Mouse (Mus musculus): ENCODE measurements around the gene Zfp319.
"Not testable (repeated sequence)": the region's sequence is repeated elsewhere in the genome, so short reads cannot be mapped to it uniquely, and the experiment has no call there.

Zfp319 gene

DNA sequence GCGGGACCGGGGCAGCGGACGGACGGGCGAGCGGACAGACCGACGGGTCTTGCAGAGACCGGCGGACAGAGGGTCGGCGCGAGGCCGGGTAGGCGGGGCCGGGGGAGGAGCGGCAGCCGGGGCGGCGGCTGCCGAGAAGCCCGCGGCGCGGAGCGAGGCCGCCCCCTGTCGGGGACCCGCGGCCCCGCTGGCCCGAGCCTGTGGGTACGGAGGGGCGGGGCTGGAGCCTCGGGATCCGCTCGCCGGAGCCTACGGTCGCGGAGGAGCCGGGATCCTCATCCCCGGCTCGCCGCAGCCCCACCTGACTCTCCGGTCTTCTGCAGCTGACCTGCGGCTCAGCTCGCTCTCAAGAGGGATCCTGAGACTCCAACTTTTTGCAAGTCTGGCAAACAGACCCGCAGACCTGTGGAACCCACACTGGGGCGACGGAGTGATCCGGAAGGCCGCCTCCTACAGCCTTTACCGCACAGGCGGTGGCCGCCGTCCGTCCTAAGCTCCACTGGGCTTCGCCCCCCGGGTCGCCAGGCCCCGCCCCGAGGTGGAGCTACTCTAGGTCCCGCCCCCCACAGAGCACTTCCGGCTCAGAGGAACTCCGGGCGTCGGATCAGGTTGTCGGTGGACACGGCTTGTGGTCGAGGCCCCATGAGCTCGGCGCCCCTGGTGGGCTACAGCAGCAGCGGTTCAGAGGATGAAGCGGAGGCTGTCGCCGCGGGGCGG, at the start of gene Zfp319, which contains the start of gene Usb1:
Gene Zfp319 (minus strand): TSS at position 231 of the 717 bp plus-strand sequence.
Gene Usb1 (plus strand): TSS at position 565 of the 717 bp plus-strand sequence.
- DNase-seq (ENCODE audit: low read depth, low spot score): peak; percentile 89

DNA sequence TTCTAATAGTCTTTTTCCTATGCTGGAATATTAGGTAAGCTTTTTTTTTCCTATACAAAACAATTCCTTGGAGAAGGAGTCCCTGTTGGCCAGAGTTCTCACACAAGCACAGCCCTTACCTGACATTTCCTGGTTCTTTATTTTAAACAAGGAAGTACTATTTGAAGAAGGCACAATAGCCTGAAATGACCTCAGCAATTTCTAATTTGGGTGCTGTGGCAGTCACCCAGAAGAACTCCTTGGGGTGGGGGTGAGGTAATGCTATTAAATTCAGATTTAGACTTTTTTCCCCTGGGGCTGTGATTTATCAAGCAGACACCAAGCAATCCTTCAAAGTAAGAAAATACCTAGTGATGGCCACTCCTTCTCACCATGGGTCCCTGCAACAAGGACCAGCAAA, 49.2 kb upstream of the Zfp319 start:
- no peak for DNase-seq (ENCODE audit: low read depth, low spot score)

DNA sequence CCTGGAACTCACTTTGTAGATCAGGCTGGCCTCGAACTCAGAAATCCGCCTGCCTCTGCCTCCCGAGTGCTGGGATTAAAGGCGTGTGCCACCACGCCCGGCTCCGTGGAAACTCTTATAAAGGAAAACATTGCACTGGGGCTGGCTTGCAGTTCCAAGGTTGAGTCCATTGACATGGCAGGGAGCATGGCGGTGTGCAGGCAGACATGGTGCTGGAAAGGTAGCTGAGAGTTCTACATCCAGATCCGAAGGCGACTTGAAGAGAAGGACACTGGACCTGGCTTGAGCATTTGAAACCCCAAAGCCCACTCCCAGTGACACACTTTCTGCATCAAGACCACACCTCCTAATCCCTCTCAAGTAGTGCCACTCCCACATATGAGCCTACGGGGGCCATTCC, 47.2 kb upstream of the Zfp319 start:
- DNase-seq (ENCODE audit: low read depth, low spot score): not testable (repeated sequence)

DNA sequence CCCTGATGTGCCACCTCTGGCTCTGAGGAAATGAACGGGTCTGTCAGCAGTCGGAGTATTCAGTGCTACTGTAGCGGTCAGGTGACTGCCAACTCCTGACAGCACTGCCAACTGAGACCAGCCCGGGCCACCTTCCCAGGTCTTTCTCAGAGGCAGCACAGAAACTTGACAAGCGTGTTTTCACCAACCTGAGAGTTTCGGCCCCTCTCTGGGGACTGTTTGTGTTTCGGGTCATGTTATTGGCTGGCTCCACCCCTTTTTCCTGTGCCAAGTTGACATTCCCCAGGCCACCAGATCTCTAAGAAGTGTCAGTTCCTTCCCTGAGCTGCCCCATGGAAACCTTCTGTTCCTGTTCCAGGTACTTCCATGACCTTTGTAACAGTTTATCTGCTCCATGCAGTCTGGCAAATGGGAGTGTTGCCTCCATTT, 46.1 kb upstream of the Zfp319 start:
- no peak for DNase-seq (ENCODE audit: low read depth, low spot score)

DNA sequence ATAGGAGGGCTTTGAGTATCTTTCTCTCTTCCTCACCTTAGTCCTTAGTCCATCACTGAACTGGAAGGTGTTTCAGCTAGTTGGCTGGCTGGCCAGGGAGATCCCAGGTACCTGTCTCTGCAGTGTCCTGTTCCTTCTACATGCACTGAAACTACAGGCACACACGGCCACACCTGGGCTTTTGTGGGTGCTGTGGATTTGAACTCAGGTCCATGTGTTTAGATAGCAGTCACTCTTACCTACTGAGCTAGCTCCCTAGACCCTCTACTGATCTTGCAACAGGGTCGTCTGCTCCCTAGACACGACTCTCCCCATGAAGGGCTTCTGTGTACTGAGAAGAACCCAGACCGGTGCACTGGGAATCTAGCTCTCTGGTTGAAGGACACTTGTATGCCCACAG, 45.4 kb upstream of the Zfp319 start:
- DNase-seq (ENCODE audit: low read depth, low spot score): no peak

DNA sequence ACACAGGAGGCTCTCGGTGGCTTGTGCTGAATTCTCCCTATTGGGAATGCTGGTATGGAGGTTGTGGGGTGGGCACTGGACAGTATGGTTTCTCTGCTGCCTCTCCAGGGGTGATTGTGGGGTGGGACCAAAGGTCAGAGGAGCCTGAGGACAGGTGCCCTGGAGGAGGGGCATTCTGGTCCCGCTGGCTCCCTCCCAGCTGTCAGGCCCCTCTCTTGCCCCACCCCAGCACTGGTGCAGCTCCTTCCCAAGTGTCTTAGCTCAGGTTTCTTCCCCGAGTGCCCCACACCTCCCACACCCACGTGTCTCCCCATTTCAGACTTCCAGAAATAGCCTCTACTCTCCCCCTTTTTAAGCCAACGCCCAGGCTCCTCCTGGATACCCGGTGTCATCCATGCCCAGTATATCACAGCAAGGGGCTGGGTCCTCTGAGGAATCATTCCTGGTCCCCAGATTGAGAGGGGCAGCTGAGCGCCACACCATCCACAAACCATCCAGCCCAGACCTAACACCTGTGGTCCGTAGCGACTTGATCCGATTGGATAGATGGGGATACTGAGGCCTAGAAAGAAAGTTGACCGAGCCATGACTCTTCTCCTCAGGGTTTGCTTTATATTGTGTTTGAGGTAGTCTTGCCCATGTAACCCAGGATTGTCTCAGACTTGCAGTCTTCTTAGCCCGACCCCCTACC, 44.7 kb upstream of the Zfp319 start:
- DNase-seq (ENCODE audit: low read depth, low spot score): no peak

DNA sequence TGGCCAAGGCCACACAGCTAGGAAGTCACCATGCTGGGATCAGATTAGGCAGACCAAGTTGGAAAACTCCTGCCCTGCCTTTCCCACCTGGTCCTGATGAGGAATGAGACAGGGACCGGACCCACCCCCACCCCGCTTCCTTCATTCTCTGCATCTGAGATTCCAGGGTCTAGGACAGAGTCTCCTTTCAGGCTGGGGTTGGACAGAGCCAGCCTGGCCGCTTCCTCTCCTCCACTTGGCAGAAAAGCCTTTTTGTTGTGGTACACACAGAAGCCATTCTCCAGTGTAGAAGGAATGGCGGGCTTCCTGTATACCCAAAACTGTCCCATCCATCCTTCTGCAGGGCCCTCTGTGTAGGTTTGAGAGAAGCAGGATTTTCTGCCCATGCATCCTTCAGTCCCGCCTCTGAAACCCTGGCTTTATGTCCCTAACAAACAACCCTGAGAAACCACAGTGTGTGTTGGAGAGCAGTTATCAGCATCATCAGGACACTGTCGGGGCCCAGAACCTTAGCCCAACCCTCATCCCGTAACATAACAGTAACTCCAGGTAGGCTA, 43.7 kb upstream of the Zfp319 start:
- no peak for DNase-seq (ENCODE audit: low read depth, low spot score)

DNA sequence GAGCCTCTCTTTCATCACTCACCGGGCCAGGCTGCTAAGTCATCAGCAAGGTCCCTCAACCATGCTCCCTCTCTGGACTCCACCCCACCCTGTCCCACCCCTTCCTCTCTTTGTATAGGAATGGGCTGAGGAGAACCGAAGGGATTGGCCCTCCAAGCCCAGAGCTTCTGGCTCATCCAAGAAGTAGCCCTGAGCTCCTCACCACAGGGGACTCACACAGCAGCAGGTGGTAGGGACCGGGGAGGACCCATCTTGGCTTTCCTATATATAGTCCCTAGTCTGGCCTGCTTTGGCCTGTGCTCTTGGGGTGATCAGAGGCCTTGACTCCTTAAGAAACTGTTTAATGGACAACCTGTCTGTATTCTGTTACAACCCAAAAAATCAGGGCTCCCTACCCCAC, 42.7 kb upstream of the Zfp319 start:
- DNase-seq (ENCODE audit: low read depth, low spot score): no peak

DNA sequence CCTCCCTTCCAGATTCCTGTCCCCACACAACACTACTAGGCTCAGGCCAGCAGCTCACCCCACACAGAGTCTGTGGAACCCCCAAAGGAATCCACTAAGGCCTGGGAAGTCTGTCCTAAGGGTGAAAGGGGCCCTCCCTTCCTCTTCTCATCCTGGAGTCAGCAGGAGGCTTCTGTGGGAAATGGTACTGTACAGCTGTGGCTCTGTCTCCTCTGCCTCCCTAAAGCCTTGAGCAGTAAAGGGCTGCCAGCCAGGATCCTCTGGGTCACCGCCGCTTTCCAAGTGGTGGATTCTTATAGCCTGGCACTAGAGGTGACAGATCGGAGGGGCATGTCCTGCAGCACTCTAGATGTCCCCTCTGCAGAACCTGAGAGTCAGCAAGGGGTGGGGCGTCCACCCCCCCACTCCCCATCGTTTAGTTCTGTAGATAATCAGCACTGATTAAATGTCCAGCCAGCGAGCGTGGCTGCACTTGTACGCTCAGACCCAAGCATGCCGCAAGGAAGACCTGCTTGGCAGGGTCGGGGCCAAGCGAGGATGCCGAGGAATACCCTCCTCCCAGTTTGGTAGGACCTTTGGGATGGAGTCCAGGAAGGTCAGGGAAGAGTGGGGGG, 41.7 kb upstream of the Zfp319 start:
- DNase-seq (ENCODE audit: low read depth, low spot score): no peak

DNA sequence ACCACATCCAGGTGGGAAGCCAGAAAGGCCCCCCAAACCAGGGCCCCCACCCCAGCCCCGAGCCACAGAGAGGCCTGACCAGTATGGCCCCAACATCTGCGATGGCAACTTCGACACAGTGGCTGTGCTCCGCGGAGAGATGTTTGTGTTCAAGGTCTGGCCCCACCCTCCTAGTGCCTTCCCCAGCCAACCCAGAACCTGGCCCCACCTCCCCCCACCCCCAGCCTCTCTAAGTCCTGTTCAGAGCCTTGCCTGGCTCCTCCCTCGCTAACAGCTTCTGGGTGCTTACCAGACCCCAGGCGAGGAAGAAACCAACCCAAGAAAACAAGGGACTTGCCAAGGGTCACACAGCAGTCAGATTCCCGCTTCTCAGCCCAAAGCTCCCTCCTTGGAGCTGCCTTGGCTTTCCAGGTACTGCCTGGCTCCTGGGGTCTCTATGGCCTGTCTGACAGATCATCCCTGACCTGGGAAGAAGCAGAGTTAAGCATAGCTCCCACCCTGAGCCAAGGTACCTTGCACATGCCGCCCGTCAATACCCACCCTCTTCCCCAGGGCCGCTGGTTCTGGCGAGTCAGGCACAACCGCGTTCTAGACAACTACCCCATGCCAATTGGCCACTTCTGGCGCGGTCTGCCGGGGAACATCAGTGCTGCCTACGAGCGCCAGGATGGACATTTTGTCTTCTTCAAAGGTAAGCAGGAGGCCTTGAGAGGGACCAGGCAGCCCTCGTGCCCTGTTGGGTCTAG, 38.0 kb upstream of the Zfp319 start:
- DNase-seq (ENCODE audit: low read depth, low spot score): peak; percentile 93

DNA sequence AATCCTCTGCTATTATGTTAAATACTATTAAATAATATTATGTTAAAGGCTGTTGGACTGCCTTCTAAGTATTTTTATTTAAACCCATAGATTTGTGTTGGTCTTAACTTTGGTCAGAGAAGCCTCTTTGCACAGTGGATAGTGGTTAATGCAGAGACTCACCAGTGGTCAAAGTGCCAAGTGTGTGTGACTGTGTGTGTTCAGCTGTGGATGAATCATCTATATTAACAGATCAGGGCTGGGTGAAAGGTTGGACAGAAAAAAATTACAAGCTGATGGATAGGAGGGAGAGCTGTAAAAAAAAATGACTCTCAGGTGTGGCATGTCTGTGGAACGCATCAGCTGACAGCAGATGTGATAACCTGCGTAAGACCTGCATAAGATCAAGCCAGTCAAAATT, 32.1 kb upstream of the Zfp319 start:
- DNase-seq (ENCODE audit: low read depth, low spot score): no peak

DNA sequence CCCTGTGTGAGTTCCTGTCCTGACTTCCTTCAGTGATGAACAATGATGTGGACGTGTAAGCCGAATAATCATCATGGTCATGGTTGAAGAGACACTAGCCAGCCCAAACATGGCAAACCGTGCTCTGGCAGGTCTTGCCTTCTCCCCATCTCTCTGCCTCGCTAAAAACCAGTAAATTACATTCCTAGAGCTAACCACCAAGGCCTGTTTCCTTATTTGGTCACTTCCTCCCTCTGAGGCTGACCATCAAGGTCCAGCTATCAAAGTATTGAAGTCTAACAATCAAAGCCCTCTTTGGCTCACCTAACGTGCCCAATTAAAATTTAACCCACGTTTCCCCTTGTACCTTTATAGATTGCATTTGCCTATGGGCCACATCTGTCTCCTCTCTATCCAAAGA, 30.5 kb upstream of the Zfp319 start:
- no peak for DNase-seq (ENCODE audit: low read depth, low spot score)

DNA sequence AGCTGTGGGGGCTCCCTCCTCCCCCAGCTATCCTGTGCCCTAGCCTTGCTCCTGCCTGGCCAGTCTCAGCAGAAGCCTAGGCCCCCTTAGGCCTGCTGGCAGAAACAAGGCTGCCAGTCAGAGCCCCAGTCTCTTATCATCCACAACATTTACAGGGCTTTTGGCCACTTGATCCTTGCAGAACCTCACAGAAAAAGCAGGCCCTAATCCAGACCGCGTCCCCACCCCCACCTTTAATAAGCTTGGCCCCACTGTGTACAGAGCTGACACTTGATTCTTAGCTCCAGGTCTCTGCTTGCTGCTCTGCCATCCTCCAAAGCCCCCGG, 29.2 kb upstream of the Zfp319 start:
- DNase-seq (ENCODE audit: low read depth, low spot score): no peak

DNA sequence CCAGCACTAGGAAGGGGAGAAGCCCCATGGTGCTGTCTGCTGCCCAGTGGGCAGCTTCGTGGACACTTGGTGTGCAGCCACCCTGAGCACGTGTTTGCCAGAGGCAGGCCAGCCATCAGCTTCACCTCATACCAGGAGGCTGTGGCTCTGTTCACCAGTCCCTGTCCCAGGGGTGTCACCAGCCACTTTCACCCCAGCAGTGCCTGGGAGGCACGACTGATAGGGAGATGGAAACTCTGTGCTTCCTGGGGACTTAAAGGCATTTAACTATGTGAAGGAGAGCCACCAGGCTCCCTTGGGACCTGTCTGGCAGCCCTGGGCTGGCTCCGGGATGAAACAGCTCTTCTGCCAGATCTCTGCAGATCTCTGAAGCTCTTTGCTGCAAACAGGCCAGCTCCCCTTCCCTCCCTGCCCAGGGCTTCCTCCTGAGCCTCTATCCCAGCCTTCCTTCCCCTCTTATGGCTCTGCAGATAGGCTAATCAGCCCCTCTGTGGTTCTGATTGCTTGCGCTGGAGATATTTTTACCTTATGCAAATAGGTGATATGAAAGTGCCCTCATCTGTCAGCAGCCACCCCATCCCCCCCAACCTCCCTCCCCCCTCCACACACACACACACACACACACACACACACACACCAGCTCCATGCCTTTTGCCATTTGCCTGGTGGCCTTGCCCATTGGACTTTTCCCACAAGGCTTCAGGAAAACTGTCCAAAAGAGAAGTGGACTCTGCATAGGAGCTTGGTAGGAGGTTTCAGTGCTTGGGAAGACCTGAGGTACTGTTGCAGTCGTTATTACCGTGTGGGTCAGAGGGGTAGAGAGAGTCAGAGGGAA, 28.6 kb upstream of the Zfp319 start:
- DNase-seq (ENCODE audit: low read depth, low spot score): no peak

DNA sequence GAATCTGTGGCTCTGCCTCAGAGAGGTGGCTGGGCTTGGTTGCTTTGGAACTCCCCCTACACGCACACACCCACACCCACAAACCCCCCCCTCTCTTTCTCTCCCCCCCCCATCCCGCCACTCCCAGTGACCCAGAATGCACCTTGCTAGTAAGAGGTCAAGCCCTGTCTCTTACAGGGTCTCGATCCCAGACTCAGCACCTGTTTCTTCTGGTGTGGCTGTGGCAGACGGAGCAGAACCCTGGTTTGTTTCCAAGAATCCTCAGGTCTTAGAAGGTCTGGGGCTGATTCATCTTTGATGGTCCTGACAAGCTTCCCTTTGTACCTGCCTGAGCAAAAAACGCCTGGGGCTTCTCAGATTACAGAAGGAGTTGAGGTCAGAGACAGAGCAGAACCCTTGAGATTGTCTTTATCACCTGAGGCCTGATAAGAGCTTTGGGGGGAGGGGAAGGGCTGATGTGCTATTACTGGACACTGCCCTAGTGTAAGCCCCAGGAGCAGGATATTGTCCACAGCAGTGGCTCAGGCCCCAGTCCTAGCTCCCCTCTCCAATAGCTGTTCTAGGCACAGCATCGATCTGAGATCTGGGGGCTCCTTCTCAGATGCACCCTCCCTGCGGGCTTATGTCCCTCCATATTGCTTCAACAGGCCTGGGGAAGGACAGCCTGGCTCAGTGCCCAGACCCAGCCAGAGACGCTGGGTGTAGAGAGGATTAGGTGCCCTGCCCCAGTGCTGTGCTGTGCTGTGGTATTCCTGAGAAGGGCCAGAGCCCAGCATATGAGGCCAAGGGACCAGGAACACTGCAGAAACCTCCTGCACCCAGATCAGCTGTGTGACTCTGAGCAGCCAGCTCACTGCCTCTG, 27.0 kb upstream of the Zfp319 start:
- no peak for DNase-seq (ENCODE audit: low read depth, low spot score)

DNA sequence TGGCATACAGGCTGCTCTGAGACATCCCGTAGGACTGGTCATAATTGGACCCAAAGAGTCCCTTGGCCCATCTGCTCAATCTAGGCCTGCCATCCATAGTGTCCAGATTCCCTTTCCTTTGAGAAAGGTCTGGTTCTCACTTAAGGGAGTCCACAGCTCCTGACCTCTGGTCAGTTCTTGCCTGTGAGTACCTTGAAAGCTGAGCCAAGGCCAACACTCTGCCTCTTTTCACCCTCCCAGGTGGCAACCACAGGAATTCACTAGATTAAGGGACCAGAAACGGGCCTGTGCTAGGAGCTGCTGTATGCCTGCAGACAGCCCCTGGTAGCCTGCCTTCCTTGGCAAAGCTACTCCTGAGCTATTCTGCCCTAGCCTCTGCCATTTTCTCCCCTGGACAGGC, 22.9 kb upstream of the Zfp319 start:
- no peak for DNase-seq (ENCODE audit: low read depth, low spot score)

DNA sequence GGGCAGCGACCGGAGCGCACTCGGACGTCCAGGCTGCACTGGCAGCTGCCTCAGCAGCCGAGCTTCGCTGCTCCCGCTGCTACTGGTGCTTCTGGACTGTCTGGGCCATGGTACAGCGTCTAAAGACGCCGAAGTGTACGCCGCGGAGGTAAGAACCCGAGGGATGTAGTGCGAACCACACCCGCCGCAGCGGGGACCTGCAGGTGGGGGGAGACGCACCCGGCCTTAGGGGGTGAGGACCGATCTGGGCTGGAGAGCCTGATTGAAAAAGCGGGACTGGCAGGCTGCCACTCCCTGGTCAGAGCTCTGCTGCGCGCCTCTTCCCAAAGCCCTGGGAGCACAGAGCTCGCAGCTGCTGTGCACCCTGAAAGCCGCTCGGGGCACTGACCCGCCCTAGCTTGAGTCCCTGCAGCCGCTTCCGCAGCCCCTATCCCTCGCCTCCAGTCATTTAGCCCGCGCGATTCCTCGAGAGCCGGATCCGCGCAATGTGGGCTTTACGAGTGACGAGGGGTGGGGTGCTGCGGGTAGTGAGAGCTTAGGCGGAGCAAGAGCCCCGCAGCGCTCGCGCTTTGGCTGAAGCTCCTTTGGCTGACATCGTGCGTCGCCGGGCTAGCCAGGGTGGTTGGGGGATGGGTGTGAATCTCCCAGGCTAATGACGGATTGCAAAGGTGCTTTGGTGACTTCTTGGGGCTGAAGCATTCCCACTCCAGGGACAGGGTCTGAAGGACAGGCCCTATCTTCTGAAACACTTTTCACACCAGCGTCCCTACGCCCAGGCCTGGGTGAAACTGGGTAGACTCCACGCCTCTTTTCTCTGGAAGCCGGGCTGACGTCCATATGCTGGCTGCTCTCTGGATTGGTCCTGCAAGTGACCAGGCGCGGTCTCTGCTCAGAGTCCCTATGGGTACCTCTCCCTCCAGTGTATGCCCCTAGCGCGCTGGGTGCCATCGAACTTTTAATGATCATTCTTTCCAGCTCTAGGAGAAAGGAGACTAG, 21.4 kb upstream of the Zfp319 start:
- peak; percentile 77 for DNase-seq (ENCODE audit: low read depth, low spot score)

DNA sequence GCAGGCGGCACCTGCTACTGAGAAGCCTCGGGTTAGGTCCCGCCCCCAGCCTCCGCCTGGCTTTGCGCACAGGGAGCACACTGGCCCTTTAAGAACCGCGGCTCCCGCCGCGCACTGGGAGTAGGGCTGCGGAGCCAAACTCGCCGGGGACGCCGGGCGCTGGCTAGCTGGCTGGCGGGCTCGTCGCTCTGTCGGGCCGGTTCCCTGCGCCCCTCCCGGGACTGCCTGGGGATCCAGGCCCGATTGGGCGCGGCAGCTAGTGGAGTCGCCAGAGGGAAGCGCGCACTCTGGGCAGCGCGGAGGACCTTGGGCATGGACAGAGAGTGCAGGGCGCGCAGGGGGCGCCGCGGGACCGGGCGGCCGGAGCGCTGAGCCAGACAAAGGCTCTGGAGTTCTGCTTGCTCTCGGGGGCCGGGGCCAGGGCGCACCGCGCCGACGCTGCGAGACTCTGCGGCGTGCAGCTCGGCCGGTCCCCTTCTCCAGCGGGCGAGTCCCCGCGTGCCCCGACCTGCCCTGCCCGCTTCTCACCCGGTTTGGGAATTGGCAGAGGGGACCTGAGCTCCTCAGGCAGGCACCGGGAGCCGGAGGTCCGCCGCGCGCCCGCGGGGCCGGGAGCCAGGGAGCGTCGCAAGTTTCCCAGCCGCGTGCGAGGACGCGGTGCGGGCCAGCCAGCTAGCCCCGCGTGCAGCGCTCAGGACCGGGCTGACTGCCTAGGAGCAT, 20.6 kb upstream of the Zfp319 start, which contains the start of gene Mmp15:
Gene Mmp15 (plus strand): TSS at position 118 of the 720 bp plus-strand sequence.
- DNase-seq (ENCODE audit: low read depth, low spot score): peak; percentile 91
